Mouse (Mus musculus): ENCODE measurements around the gene Gnb5.

DNA sequence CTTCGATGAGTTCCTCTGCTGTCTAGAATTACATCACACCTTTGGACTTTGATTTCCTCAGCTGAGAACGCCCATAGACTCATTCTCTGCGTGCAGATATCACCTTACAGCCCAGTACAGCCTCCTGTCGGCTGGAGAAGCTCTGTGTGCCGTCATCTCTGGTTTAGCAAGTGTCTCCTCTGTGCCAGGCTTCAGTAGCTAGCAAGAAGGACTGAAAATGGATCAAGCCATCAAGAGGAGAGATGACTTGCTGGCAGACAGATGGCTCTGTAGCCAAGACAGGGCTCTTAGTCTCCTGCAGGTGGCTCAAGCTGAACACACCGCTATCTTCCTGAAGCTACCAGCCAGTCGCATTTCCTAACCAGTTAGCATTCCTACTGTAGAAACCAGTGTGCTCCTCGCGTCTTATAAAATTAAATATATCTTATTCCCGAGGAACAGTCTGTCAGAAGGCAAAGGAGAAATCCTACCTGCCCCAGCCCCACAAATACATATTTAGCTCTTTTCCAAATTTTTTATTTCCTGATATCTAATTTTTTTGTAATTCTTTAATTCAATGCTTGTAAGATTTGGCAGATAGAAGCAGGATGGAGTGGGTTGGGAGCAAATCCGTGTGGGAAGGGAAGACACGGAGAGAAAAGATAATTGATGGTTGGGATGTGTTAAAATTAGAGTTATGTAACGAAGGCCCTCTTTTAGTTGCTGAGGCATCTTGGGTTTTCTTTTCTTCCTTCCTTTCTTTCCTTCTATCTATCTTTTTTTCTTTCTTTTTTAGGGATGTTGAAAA is 16.2 kb downstream of the Gnb5 start:
- TF ChIP-seq CTCF (IDR thresholded peaks at IDR 0.05; ENCODE audit: low read depth) = no peak
- no peak for TF ChIP-seq EP300 (IDR thresholded peaks at IDR 0.05; ENCODE audit: low read depth)
